Mouse (Mus musculus) lung, adult 2 months (tissue): ENCODE data around the gene Mmp20.

Source experiments
- CTCF ChIP-seq: fragments of 200-500 bp; IDR thresholded peaks from 2 replicates; pipeline ENCODE4 v1.5.1; 2011; ENCODE audit warnings: mild to moderate bottlenecking, low read length, control low read depth; ENCODE audit not compliant: insufficient read depth
- POLR2A ChIP-seq: fragments of 200-500 bp; IDR thresholded peaks from 2 replicates; pipeline ENCODE4 v1.6.1; 2011; ENCODE audit warnings: low read depth, mild to moderate bottlenecking, control low read depth, low read length, borderline replicate concordance; ENCODE audit errors: extremely low read depth

- TF ChIP-seq CTCF = no peak
- TF ChIP-seq POLR2A = no peak
These were observed 41.6 kb downstream of the Mmp20 start for GRCm38 (mm10) chr9:7669674-7670073.
